Mouse (Mus musculus): ENCODE measurements around the gene Endog.

DNA sequence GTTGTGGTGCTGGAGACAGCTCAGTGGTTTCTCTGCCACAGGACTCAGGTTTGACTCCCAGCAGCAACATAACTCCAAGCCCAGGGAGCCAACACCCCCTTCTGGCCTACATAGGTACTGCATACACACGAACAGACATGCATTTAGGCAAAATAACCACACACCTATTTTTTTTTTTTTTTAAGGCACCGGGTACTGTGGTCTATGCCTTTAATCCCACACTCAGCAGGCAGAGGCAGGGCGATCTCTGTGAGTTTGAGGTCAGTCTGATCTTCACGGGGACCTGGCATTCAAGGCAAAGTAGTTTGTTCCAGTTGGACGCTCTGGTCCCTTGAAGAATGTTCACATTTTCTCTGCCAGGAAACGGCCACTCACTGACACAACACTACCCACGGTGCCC is 32.1 kb downstream of the Endog start:
- no peak for TF ChIP-seq POLR2A (IDR thresholded peaks at IDR 0.05; ENCODE audit: borderline replicate concordance, insufficient read depth, low read length)
- peak; percentile 40; the same call in 1 of the 2 replicates for TF ChIP-seq CTCF (IDR thresholded peaks at IDR 0.05; ENCODE audit: borderline replicate concordance, insufficient read depth, low read depth, low read length)

Measured in cerebellum, adult 2 months (tissue).